Mouse (Mus musculus): ENCODE results near the gene Creb5. TPM values are rescaled to one million over a fixed set of nuclear protein-coding genes. Genes with fewer than 3 reads are reported as not detected.

Creb5 gene
- polyA plus RNA-seq, 1 experiment from 2014 or later = 2.8 TPM

- no peaks in the 10 kb centered on the region for H3K27me3 ChIP-seq (replicated peaks; ENCODE audit: control insufficient read depth, insufficient read depth, low read length)
- H3K27ac ChIP-seq (ENCODE audit: low read depth, low read length) = no peak overlapping the region
- WGBS = 92% methylated on average over 14 of the region's 14 CpGs
- no peak overlapping the region for H3K4me3 ChIP-seq (ENCODE audit: low read depth, low read length)
- no peak overlapping the region for H3K4me2 ChIP-seq (replicated peaks; ENCODE audit: low read depth)
- no peaks in the 10 kb centered on the region for H3K4me1 ChIP-seq (replicated peaks; ENCODE audit: control insufficient read depth, insufficient read depth, low read length)
- no peaks in the 10 kb centered on the region for H3K9me3 ChIP-seq (ENCODE audit: control insufficient read depth)
- no peaks in the 10 kb centered on the region for H3K36me3 ChIP-seq (ENCODE audit: control insufficient read depth, insufficient read depth)
- no peak for TF ChIP-seq CTCF (IDR thresholded peaks at IDR 0.05; ENCODE audit: low read depth)
- no peak overlapping the region for H3K9ac ChIP-seq (ENCODE audit: low read depth, low read length)
- no peak for ATAC-seq
Observed at GRCm38 (mm10) chr6:53709694-53710442, 422.8 kb downstream of the Creb5 start.

DNA sequence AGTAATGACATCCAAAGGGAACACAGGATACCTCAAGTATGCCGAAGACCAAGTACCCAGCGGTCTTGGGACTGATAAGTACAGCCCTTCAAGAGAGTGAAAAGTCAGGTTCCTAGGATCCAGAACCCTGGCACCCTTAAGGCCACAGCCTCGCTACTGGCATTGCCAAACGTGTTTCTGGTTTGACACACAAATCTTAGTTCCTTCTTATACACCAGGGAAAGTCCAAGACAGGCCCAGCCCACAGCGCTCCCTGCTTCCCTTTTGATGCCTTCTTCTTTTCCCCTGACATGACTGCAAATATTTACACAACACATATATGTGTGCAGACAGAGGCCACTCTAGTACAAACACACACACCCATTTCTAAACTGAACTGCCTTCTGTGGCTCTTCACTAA lies 423.5 kb downstream of the Creb5 start:
- Histone ChIP-seq H3K4me2 (replicated peaks; ENCODE audit: low read depth) (no peak overlapping the region), H3K9me3 (ENCODE audit: control insufficient read depth) (no peaks in the 10 kb centered on the region), H3K9ac (ENCODE audit: low read depth, low read length) (no peak overlapping the region), H3K36me3 (ENCODE audit: control insufficient read depth, insufficient read depth) (no peaks in the 10 kb centered on the region), H3K4me3 (ENCODE audit: low read depth, low read length) (no peak overlapping the region), H3K27me3 (replicated peaks; ENCODE audit: control insufficient read depth, insufficient read depth, low read length) (no peaks in the 10 kb centered on the region), H3K4me1 (replicated peaks; ENCODE audit: control insufficient read depth, insufficient read depth, low read length) (no peaks in the 10 kb centered on the region), H3K27ac (ENCODE audit: low read depth, low read length) (no peak overlapping the region)
- TF ChIP-seq CTCF (IDR thresholded peaks at IDR 0.05; ENCODE audit: low read depth) = no peak
- ATAC-seq = no peak
- WGBS = 41% methylated on average over 5 of the region's 5 CpGs

DNA sequence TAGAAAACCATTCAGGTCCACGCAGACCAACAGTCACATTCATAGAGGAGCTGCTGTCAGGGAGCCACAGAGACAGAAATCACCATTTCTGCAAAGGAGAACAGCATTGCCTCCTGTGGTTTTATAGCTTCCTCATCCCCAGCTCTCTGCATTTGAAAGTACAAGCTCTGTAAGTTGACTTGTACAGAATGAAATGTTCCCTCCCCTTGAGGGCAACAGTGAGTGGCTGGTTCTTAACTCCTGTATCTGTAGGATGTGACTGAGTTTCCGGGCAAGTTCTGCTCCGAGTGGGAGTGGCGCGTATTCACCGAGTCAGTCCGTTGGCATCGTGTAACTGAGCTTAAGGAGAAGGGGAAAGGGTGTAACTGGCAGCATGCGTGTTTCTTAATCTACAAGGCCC lies 426.1 kb downstream of the Creb5 start:
- Histone ChIP-seq H3K4me3 (ENCODE audit: low read depth, low read length) (no peak overlapping the region), H3K27me3 (replicated peaks; ENCODE audit: control insufficient read depth, insufficient read depth, low read length) (no peaks in the 10 kb centered on the region), H3K27ac (ENCODE audit: low read depth, low read length) (no peak overlapping the region), H3K9me3 (ENCODE audit: control insufficient read depth) (no peaks in the 10 kb centered on the region), H3K4me2 (replicated peaks; ENCODE audit: low read depth) (no peak overlapping the region), H3K36me3 (ENCODE audit: control insufficient read depth, insufficient read depth) (no peaks in the 10 kb centered on the region), H3K9ac (ENCODE audit: low read depth, low read length) (no peak overlapping the region), H3K4me1 (replicated peaks; ENCODE audit: control insufficient read depth, insufficient read depth, low read length) (no peaks in the 10 kb centered on the region)
- no peak for ATAC-seq
- WGBS = 81% methylated on average over 9 of the region's 9 CpGs
- no peak for TF ChIP-seq CTCF (IDR thresholded peaks at IDR 0.05; ENCODE audit: low read depth)

GRCm38 (mm10) chr6:53714908-53715321 lies 427.8 kb downstream of the Creb5 start:
- Histone ChIP-seq H3K4me1 (replicated peaks; ENCODE audit: control insufficient read depth, insufficient read depth, low read length) (no peaks in the 10 kb centered on the region), H3K27ac (ENCODE audit: low read depth, low read length) (no peak overlapping the region), H3K27me3 (replicated peaks; ENCODE audit: control insufficient read depth, insufficient read depth, low read length) (no peaks in the 10 kb centered on the region), H3K4me2 (replicated peaks; ENCODE audit: low read depth) (no peak overlapping the region), H3K4me3 (ENCODE audit: low read depth, low read length) (no peak overlapping the region), H3K36me3 (ENCODE audit: control insufficient read depth, insufficient read depth) (no peaks in the 10 kb centered on the region), H3K9ac (ENCODE audit: low read depth, low read length) (no peak overlapping the region), H3K9me3 (ENCODE audit: control insufficient read depth) (no peaks in the 10 kb centered on the region)
- WGBS = 76% methylated on average over 9 of the region's 9 CpGs
- ATAC-seq = no peak
- TF ChIP-seq CTCF (IDR thresholded peaks at IDR 0.05; ENCODE audit: low read depth) = no peak

GRCm38 (mm10) chr6:53716013-53716412 lies 428.9 kb downstream of the Creb5 start:
- ATAC-seq = no peak

DNA sequence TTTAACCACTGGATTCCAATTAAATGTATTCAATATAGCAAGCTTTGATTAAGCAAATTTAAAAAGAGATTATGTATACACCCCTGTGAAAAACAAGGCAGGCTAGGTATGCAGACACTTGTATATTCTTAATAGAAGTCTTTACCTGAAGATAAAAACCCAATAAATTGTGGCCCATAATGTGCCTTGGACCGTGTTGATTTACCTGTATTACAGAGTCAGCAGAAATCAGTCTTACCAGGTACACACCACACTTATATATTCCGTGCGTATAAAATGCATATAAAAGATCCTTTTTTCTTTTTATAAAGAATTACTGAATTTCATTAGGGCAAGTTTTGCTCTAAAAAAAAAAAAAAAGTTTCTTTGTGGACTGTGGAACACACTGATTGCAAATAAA lies 432.9 kb downstream of the Creb5 start:
- Histone ChIP-seq H3K27ac (ENCODE audit: low read depth, low read length) (no peak overlapping the region), H3K4me3 (ENCODE audit: low read depth, low read length) (no peak overlapping the region), H3K9me3 (ENCODE audit: control insufficient read depth) (no peaks in the 10 kb centered on the region), H3K4me2 (replicated peaks; ENCODE audit: low read depth) (no peak overlapping the region), H3K4me1 (replicated peaks; ENCODE audit: control insufficient read depth, insufficient read depth, low read length) (no peaks in the 10 kb centered on the region), H3K27me3 (replicated peaks; ENCODE audit: control insufficient read depth, insufficient read depth, low read length) (no peaks in the 10 kb centered on the region), H3K36me3 (ENCODE audit: control insufficient read depth, insufficient read depth) (no peaks in the 10 kb centered on the region), H3K9ac (ENCODE audit: low read depth, low read length) (no peak overlapping the region)
- no peak for ATAC-seq
- WGBS = 82% methylated on average over 3 of the region's 3 CpGs
- TF ChIP-seq CTCF (IDR thresholded peaks at IDR 0.05; ENCODE audit: low read depth) = no peak

More at GRCm38 (mm10) chr6:53716013-53716412, 428.9 kb downstream of the Creb5 start:
- no peaks in the 10 kb centered on the region for H3K4me1 ChIP-seq (replicated peaks; ENCODE audit: control insufficient read depth, insufficient read depth, low read length)
- no peak overlapping the region for H3K27ac ChIP-seq (ENCODE audit: low read depth, low read length)
- H3K27me3 ChIP-seq (replicated peaks; ENCODE audit: control insufficient read depth, insufficient read depth, low read length) = no peaks in the 10 kb centered on the region
- H3K9ac ChIP-seq (ENCODE audit: low read depth, low read length) = no peak overlapping the region
- H3K9me3 ChIP-seq (ENCODE audit: control insufficient read depth) = no peaks in the 10 kb centered on the region
- no peak overlapping the region for H3K4me2 ChIP-seq (replicated peaks; ENCODE audit: low read depth)
- 62% methylated on average over 9 of the region's 9 CpGs for WGBS
- TF ChIP-seq CTCF (IDR thresholded peaks at IDR 0.05; ENCODE audit: low read depth) = no peak
- H3K36me3 ChIP-seq (ENCODE audit: control insufficient read depth, insufficient read depth) = no peaks in the 10 kb centered on the region
- no peak overlapping the region for H3K4me3 ChIP-seq (ENCODE audit: low read depth, low read length)

All from intestine, postnatal 0 days (tissue).